Comparison of ENCODE assay signal across 17 mouse cellular contexts in genomic region chr6:7356634-7357033, GRCm38 (mm10).
DNase-seq lines count a peak whose midpoint lies in the region; ATAC-seq and TF ChIP-seq lines count a peak whose summit lies in the region.
"Had no signal": no experiment of that assay in that cellular context is flagged by ENCODE, and none has a peak within 500 bp of the region (broad histone marks: within the 10 kb centered on the region; RNA-seq: fewer than 3 reads in every experiment).

No protein-coding gene starts in this region.

- no peak for TF ChIP-seq EP300 in heart, adult 2 months (IDR thresholded peaks at IDR 0.05; ENCODE audit: insufficient read depth, low read depth, low read length)
- no peak for TF ChIP-seq EP300 in lung, postnatal 0 days (IDR thresholded peaks at IDR 0.05)

- TF ChIP-seq CTCF in heart, adult 2 months (IDR thresholded peaks at IDR 0.05): no peak
- no peak for TF ChIP-seq CTCF in lung, embryonic 14.5 days (IDR thresholded peaks at IDR 0.05; ENCODE audit: low read depth)
- TF ChIP-seq CTCF in lung, postnatal 0 days (IDR thresholded peaks at IDR 0.05): no peak

- H3K4me1 ChIP-seq in heart, adult 2 months (ENCODE audit: control insufficient read depth, insufficient read depth, low read length): no peaks in the 10 kb centered on the region
- H3K4me1 ChIP-seq in lung, embryonic 14.5 days (ENCODE audit: insufficient read depth): no peaks in the 10 kb centered on the region
- no peaks in the 10 kb centered on the region for H3K4me1 ChIP-seq in lung, postnatal 0 days (ENCODE audit: insufficient read depth, low read depth, low read length)
- H3K4me1 ChIP-seq: forebrain, embryonic 13.5 days; heart, embryonic 15.5 days; hindbrain, embryonic 12.5 days had no signal

- no peak overlapping the region for H3K9ac ChIP-seq in heart, adult 2 months (ENCODE audit: low read depth, low read length)
- H3K9ac ChIP-seq in lung, embryonic 14.5 days: no peak overlapping the region
- no peak overlapping the region for H3K9ac ChIP-seq in lung, postnatal 0 days (replicated peaks; ENCODE audit: low read depth)
- H3K9ac ChIP-seq: forebrain, embryonic 13.5 days; heart, embryonic 15.5 days; hindbrain, embryonic 12.5 days had no signal

- ATAC-seq in lung, embryonic 14.5 days (ENCODE audit: insufficient read depth): peak; percentile 75; the same call in 1 of the 2 replicates
- no peak for ATAC-seq in lung, postnatal 0 days
- ATAC-seq: forebrain, embryonic 13.5 days; intestine, embryonic 16.5 days had no signal

- H3K4me2 ChIP-seq in lung, embryonic 14.5 days: no peak overlapping the region
- H3K4me2 ChIP-seq in lung, postnatal 0 days (replicated peaks; ENCODE audit: low read depth, low read length): no peak overlapping the region
- H3K4me2 ChIP-seq: forebrain, embryonic 13.5 days; heart, embryonic 15.5 days; hindbrain, embryonic 12.5 days had no signal

- no peaks in the 10 kb centered on the region for H3K79me2 ChIP-seq in heart, adult 2 months (replicated peaks; ENCODE audit: control insufficient read depth, insufficient read depth, low read length)

- intact Hi-C loops in heart, adult 2 months (cut with DNase I): no loop called here
- intact Hi-C loops in left cerebral cortex, postnatal 36 days (cut with DNase I): no loop called here

- WGBS in heart, adult 2 months: 21% methylated on average over 2 of the region's 2 CpGs
- 42% methylated on average over 2 of the region's 2 CpGs for WGBS in lung, embryonic 14.5 days
- WGBS in lung, postnatal 0 days: 40% methylated on average over 2 of the region's 2 CpGs

- H3K4me3 ChIP-seq in heart, adult 2 months: no peak overlapping the region
- H3K4me3 ChIP-seq in lung, embryonic 14.5 days (ENCODE audit: low read depth, low read length): no peak overlapping the region
- no peak overlapping the region for H3K4me3 ChIP-seq in lung, postnatal 0 days (ENCODE audit: low read depth, low read length)
- H3K4me3 ChIP-seq: forebrain, embryonic 13.5 days; heart, embryonic 15.5 days; hindbrain, embryonic 12.5 days had no signal

- no peaks in the 10 kb centered on the region for H3K27me3 ChIP-seq in heart, adult 2 months (ENCODE audit: control insufficient read depth, insufficient read depth, low read length)
- no peaks in the 10 kb centered on the region for H3K27me3 ChIP-seq in lung, embryonic 14.5 days (ENCODE audit: insufficient read depth, low read length)
- no peaks in the 10 kb centered on the region for H3K27me3 ChIP-seq in lung, postnatal 0 days (replicated peaks; ENCODE audit: insufficient read depth, low read length)
- H3K27me3 ChIP-seq: forebrain, embryonic 13.5 days; heart, embryonic 15.5 days; hindbrain, embryonic 12.5 days had no signal

- no peak for TF ChIP-seq POLR2A in heart, adult 2 months (IDR thresholded peaks at IDR 0.05; ENCODE audit: insufficient read depth, low read depth, low read length)

- no peak overlapping the region for H3K27ac ChIP-seq in heart, adult 2 months
- H3K27ac ChIP-seq in lung, embryonic 14.5 days (ENCODE audit: low read depth): no peak overlapping the region
- no peak overlapping the region for H3K27ac ChIP-seq in lung, postnatal 0 days (ENCODE audit: low read length)
- H3K27ac ChIP-seq: forebrain, embryonic 13.5 days; heart, embryonic 15.5 days; hindbrain, embryonic 12.5 days had no signal

- no peaks in the 10 kb centered on the region for H3K9me3 ChIP-seq in lung, embryonic 14.5 days (ENCODE audit: low read depth, low read length)
- no peaks in the 10 kb centered on the region for H3K9me3 ChIP-seq in lung, postnatal 0 days (ENCODE audit: low read length)
- H3K9me3 ChIP-seq: forebrain, embryonic 13.5 days; heart, embryonic 15.5 days; hindbrain, embryonic 12.5 days had no signal

- H3K36me3 ChIP-seq in heart, adult 2 months (ENCODE audit: control insufficient read depth, insufficient read depth, low read length): no peaks in the 10 kb centered on the region
- H3K36me3 ChIP-seq in lung, embryonic 14.5 days (ENCODE audit: insufficient read depth): no peaks in the 10 kb centered on the region
- H3K36me3 ChIP-seq in lung, postnatal 0 days (ENCODE audit: insufficient read depth, low read length): no peaks in the 10 kb centered on the region
- H3K36me3 ChIP-seq: heart, embryonic 15.5 days; hindbrain, embryonic 12.5 days had no signal

- DNase-seq in adrenal gland, postnatal 10 days: peak; percentile 10
- no peak for DNase-seq in adrenal gland, adult 18-20 months (ENCODE audit: low spot score in 2 of 2)
- DNase-seq in heart, adult 11 months: peak; percentile 83
- no peak for DNase-seq in heart, adult 2 months
- DNase-seq in lung, embryonic 14.5 days: peak; percentile 70
- DNase-seq in lung, postnatal 0 days (ENCODE audit: low spot score): no peak
- peak; percentile 24 for DNase-seq in Muller cell, postnatal 12 days (ENCODE audit: inconsistent ontology term)
- no peak for DNase-seq in left cerebral cortex, postnatal 36 days (ENCODE audit: low spot score in 2 of 2)
- DNase-seq: cerebellum, adult 2 months; layer of hippocampus, postnatal 36 days; left cerebral cortex, postnatal 4 days; lung, adult 18-20 months; spleen, adult 18-20 months had no signal

Comparison
In these comparisons a context has a peak if more than half of its experiments do, and no peak if none do; other contexts are left out.
1. DNase-seq: peak in adrenal gland, postnatal 10 days (single experiment), heart, adult 11 months (single experiment), lung, embryonic 14.5 days (single experiment) and Muller cell, postnatal 12 days (single experiment); none in adrenal gland, adult 18-20 months (0 of 2), heart, adult 2 months (0 of 2), lung, postnatal 0 days (single experiment) and left cerebral cortex, postnatal 36 days (0 of 2).